Mouse (Mus musculus) testis, adult 2 months (tissue): ENCODE measurements around the gene Sfmbt1. TPM values are rescaled to one million over a fixed set of nuclear protein-coding genes. Genes with fewer than 3 reads are reported as not detected.

Experiments
- H3K27ac ChIP-seq: fragments of 200-500 bp; 2 replicates; pipeline ENCODE4 v1.5.1; 2012; ENCODE audit warnings: low read depth, low read length; ENCODE audit not compliant: control insufficient read depth, insufficient read depth
- H3K27me3 ChIP-seq: fragments of 200-500 bp; 2 replicates; pipeline ENCODE4 v1.6.1; 2012; ENCODE audit warnings: mild to moderate bottlenecking, low read length, moderate library complexity; ENCODE audit not compliant: control insufficient read depth, insufficient read depth
- H3K36me3 ChIP-seq: fragments of 200-500 bp; 2 replicates; pipeline ENCODE4 v1.6.1; 2012; ENCODE audit warnings: mild to moderate bottlenecking, low read length; ENCODE audit not compliant: control insufficient read depth, insufficient read depth
- H3K4me1 ChIP-seq: fragments of 200-500 bp; 2 replicates; pipeline ENCODE4 v1.6.1; 2012; ENCODE audit warnings: low read length; ENCODE audit not compliant: control insufficient read depth, insufficient read depth
- H3K4me3 ChIP-seq: fragments of 200-500 bp; 2 replicates; pipeline ENCODE4 v1.5.1; 2012; ENCODE audit warnings: low read depth, mild to moderate bottlenecking, low read length, moderate library complexity, mixed read lengths; ENCODE audit not compliant: control insufficient read depth
- CTCF ChIP-seq: fragments of 200-500 bp; IDR thresholded peaks from 2 replicates; pipeline ENCODE4 v1.5.1; 2012; ENCODE audit warnings: low read depth, mild to moderate bottlenecking, inconsistent platforms, low read length, moderate library complexity; ENCODE audit not compliant: control insufficient read depth, insufficient read depth, insufficient replicate concordance
- POLR2A ChIP-seq: fragments of 200-500 bp; IDR thresholded peaks from 2 replicates; pipeline ENCODE4 v1.6.1; 2012; ENCODE audit warnings: low read depth, mild to moderate bottlenecking, inconsistent platforms, low read length, moderate library complexity; ENCODE audit not compliant: control insufficient read depth
- polyA plus RNA-seq: library from polyadenylated mRNA; depleted of rRNA; stranded (reverse); fragments of >200 nt; gene quantifications from 2 replicates; pipeline ENCODE4 v1.2.3, GENCODE M21; 2012

Sfmbt1 gene
- polyA plus RNA-seq, 1 experiment: 25.6 TPM

- no peak overlapping the region for H3K27ac ChIP-seq
- H3K4me3 ChIP-seq: no peak overlapping the region
- H3K27me3 ChIP-seq: no peaks in the 10 kb centered on the region
- TF ChIP-seq POLR2A: no peak
- no peak for TF ChIP-seq CTCF
- H3K36me3 ChIP-seq: peaks cover 5% of the 10 kb centered on the region
- H3K4me1 ChIP-seq: no peaks in the 10 kb centered on the region
Observed at GRCm38 (mm10) chr14:30789471-30789870, 74.8 kb downstream of the Sfmbt1 start.

- TF ChIP-seq POLR2A (no peak), CTCF (no peak)
- Histone ChIP-seq H3K27ac (no peak overlapping the region), H3K4me1 (no peaks in the 10 kb centered on the region), H3K27me3 (no peaks in the 10 kb centered on the region), H3K4me3 (no peak overlapping the region), H3K36me3 (peaks cover 4% of the 10 kb centered on the region)
Observed at GRCm38 (mm10) chr14:30792871-30793270, 78.2 kb downstream of the Sfmbt1 start.

- Histone ChIP-seq H3K4me1 (no peaks in the 10 kb centered on the region), H3K4me3 (no peak overlapping the region), H3K36me3 (peaks cover 3% of the 10 kb centered on the region; the same call in 1 of the 2 replicates), H3K27me3 (no peaks in the 10 kb centered on the region), H3K27ac (no peak overlapping the region)
- TF ChIP-seq CTCF: no peak
- TF ChIP-seq POLR2A: no peak
Observed at GRCm38 (mm10) chr14:30801756-30802155, 87.1 kb downstream of the Sfmbt1 start.

- TF ChIP-seq CTCF: no peak
- no peak for TF ChIP-seq POLR2A
- Histone ChIP-seq H3K36me3 (peaks cover 2% of the 10 kb centered on the region; the same call in 1 of the 2 replicates), H3K4me3 (no peak overlapping the region), H3K27me3 (no peaks in the 10 kb centered on the region), H3K4me1 (peaks cover 3% of the 10 kb centered on the region), H3K27ac (no peak overlapping the region)
Observed at GRCm38 (mm10) chr14:30821136-30821535, 106.5 kb downstream of the Sfmbt1 start.

- H3K27ac ChIP-seq: no peak overlapping the region
- peaks cover 5% of the 10 kb centered on the region for H3K4me1 ChIP-seq
- H3K27me3 ChIP-seq: no peaks in the 10 kb centered on the region
- H3K36me3 ChIP-seq: no peaks in the 10 kb centered on the region
- TF ChIP-seq CTCF: no peak
- TF ChIP-seq POLR2A: no peak
- no peak overlapping the region for H3K4me3 ChIP-seq
Observed at GRCm38 (mm10) chr14:30824456-30824995, 109.9 kb downstream of the Sfmbt1 start.

- H3K27ac ChIP-seq: no peak overlapping the region
- H3K4me3 ChIP-seq: peak overlapping the region; percentile 23; the same call in 1 of the 2 replicates
- no peak for TF ChIP-seq CTCF
- no peaks in the 10 kb centered on the region for H3K36me3 ChIP-seq
- H3K4me1 ChIP-seq: peaks cover 5% of the 10 kb centered on the region
- no peaks in the 10 kb centered on the region for H3K27me3 ChIP-seq
Observed at GRCm38 (mm10) chr14:30825021-30825475, 110.4 kb downstream of the Sfmbt1 start.

- peak; percentile 49 for TF ChIP-seq POLR2A
- no peak for TF ChIP-seq CTCF
- Histone ChIP-seq H3K4me3 (peak within 1 kb of the TSS; percentile 81), H3K27me3 (no peaks in the 10 kb centered on the region), H3K4me1 (peaks cover 5% of the 10 kb centered on the region), H3K36me3 (no peaks in the 10 kb centered on the region), H3K27ac (no peak within 1 kb of the TSS)
Observed at GRCm38 (mm10) chr14:30825476-30826131, 111.0 kb downstream of the Sfmbt1 start, which contains the start of gene Tmem110. TSS of gene Tmem110 (plus strand) at chr14:30825590.
